Mouse (Mus musculus): ENCODE data around the gene Itm2c.

Gene Itm2c

GRCm38 (mm10) chr1:85898761-85899387 lies 4.8 kb downstream of the Itm2c start:
- DNase-seq (ENCODE audit: low spot score in 2 of 2), result no peak

GRCm38 (mm10) chr1:85899388-85899761 lies 5.3 kb downstream of the Itm2c start:
- DNase-seq (ENCODE audit: low spot score in 2 of 2), result no peak

- DNase-seq (ENCODE audit: low spot score in 2 of 2), result peak; percentile 45 to 56
Observed at GRCm38 (mm10) chr1:85900521-85901333, 6.6 kb downstream of the Itm2c start.

GRCm38 (mm10) chr1:85901516-85902107 lies 7.5 kb downstream of the Itm2c start:
- no peak for DNase-seq (ENCODE audit: low spot score in 2 of 2)

GRCm38 (mm10) chr1:85902108-85902561 lies 8.1 kb downstream of the Itm2c start:
- DNase-seq (ENCODE audit: low spot score in 2 of 2), result no peak

GRCm38 (mm10) chr1:85906892-85907291 lies 12.8 kb downstream of the Itm2c start:
- DNase-seq (ENCODE audit: low spot score in 2 of 2), result no peak

- no peak for DNase-seq (ENCODE audit: low spot score in 2 of 2)
Observed at GRCm38 (mm10) chr1:85908754-85909590, 14.9 kb downstream of the Itm2c start.

- DNase-seq (ENCODE audit: low spot score in 2 of 2), result no peak
Observed at GRCm38 (mm10) chr1:85913078-85913755, 19.1 kb downstream of the Itm2c start.

- DNase-seq (ENCODE audit: low spot score in 2 of 2), result no peak
Observed at GRCm38 (mm10) chr1:85915890-85916289, 21.8 kb downstream of the Itm2c start.

GRCm38 (mm10) chr1:85916830-85917450 lies 22.9 kb downstream of the Itm2c start:
- DNase-seq (ENCODE audit: low spot score in 2 of 2), result no peak

GRCm38 (mm10) chr1:85919621-85920020 lies 25.5 kb downstream of the Itm2c start:
- DNase-seq (ENCODE audit: low spot score in 2 of 2), result no peak

- DNase-seq (ENCODE audit: low spot score in 2 of 2), result no peak
Observed at GRCm38 (mm10) chr1:85921725-85922124, 27.6 kb downstream of the Itm2c start.

- no peak for DNase-seq (ENCODE audit: low spot score in 2 of 2)
Observed at GRCm38 (mm10) chr1:85922127-85922864, 28.2 kb downstream of the Itm2c start.

- no peak for DNase-seq (ENCODE audit: low spot score in 2 of 2)
Observed at GRCm38 (mm10) chr1:85922865-85923211, 28.8 kb downstream of the Itm2c start.

GRCm38 (mm10) chr1:85925183-85925582 lies 31.1 kb downstream of the Itm2c start:
- no peak for DNase-seq (ENCODE audit: low spot score in 2 of 2)

GRCm38 (mm10) chr1:85928057-85928687 lies 34.1 kb downstream of the Itm2c start, which contains the start of gene 4933407L21Rik:
TSS of gene 4933407L21Rik (plus strand) at chr1:85928483.
- no peak for DNase-seq (ENCODE audit: low spot score in 2 of 2)

GRCm38 (mm10) chr1:85928688-85929065 lies 34.6 kb downstream of the Itm2c start:
- no peak for DNase-seq (ENCODE audit: low spot score in 2 of 2)

GRCm38 (mm10) chr1:85929406-85929805 lies 35.3 kb downstream of the Itm2c start:
- no peak for DNase-seq (ENCODE audit: low spot score in 2 of 2)

- DNase-seq (ENCODE audit: low spot score in 2 of 2), result no peak
Observed at GRCm38 (mm10) chr1:85931170-85931569, 37.1 kb downstream of the Itm2c start.

- DNase-seq (ENCODE audit: low spot score in 2 of 2), result no peak
Observed at GRCm38 (mm10) chr1:85933226-85933625, 39.1 kb downstream of the Itm2c start.
